Mouse (Mus musculus): ENCODE data around the gene Trak2.
A peak's percentile ranks its signal among the peaks of the same experiment; 100 is the strongest.
"Not testable (repeated sequence)": the region's sequence is repeated elsewhere in the genome, so short reads cannot be mapped to it uniquely, and the experiment has no call there.

Gene Trak2

GRCm38 (mm10) chr1:58973366-58974221, at the start of gene Trak2, which contains the start of gene Stradb:
Gene Trak2 (minus strand): TSS chr1:58973430.
Gene Stradb (plus strand): TSS chr1:58973522.
- DNase-seq, result peak; percentile 94 to 96

GRCm38 (mm10) chr1:59021556-59021955, 48.3 kb upstream of the Trak2 start:
- DNase-seq, result no peak

GRCm38 (mm10) chr1:59009250-59009649, 36.0 kb upstream of the Trak2 start:
- DNase-seq, result peak; percentile 26 to 36

- DNase-seq, result no peak
Observed at GRCm38 (mm10) chr1:58995313-58995712, 22.1 kb upstream of the Trak2 start.

DNA sequence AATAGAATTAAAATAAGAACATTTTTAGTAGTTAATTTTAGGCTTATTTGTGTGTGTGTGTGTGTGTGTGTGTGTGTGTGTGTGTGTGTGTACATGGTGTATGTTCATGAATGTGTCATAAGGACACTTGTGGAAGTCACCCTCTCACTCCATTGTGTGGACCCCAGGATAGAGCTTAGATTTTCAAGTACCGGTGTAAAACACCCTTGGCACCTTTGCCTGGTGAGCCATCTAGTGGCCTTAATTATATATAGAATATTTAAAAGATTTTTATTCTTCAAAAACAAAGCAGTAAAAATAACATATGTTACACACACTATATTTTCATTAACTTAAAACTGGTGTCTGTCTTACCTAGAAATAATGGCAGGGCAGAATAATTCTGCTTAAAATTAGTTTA, 20.5 kb upstream of the Trak2 start:
- DNase-seq, result peak in 1 of 2 experiments; percentile 9

- no peak for DNase-seq
Observed at GRCm38 (mm10) chr1:58993144-58993543, 19.9 kb upstream of the Trak2 start.

- DNase-seq, result no peak
Observed at GRCm38 (mm10) chr1:58984586-58984985, 11.4 kb upstream of the Trak2 start.

GRCm38 (mm10) chr1:58982276-58982675, 9.0 kb upstream of the Trak2 start:
- no peak for DNase-seq

- peak; percentile 76 to 84 for DNase-seq
Observed at GRCm38 (mm10) chr1:58972851-58973365, 322 bp downstream of the Trak2 start.

GRCm38 (mm10) chr1:58971097-58971496, 2.1 kb downstream of the Trak2 start:
- DNase-seq, result no peak

DNA sequence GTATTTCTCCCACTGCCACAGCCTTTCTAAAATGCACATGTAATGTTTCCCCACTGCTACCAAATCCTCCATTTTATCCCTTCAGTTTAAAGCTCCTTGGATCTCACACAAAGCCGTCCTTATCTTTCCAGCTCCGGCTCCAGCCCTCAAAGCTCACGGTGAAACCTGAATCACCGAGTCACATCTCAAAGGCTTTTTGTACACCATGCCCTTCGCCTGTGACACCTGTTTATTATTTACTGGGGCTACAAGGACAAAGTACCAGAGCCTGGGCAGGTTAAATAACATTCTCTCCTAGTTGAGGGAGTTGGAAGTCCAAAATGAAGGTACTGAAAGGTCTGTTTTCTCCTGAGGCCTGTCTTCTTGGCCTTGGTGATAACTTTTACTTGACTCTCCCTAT, 3.2 kb downstream of the Trak2 start:
- no peak for DNase-seq

DNA sequence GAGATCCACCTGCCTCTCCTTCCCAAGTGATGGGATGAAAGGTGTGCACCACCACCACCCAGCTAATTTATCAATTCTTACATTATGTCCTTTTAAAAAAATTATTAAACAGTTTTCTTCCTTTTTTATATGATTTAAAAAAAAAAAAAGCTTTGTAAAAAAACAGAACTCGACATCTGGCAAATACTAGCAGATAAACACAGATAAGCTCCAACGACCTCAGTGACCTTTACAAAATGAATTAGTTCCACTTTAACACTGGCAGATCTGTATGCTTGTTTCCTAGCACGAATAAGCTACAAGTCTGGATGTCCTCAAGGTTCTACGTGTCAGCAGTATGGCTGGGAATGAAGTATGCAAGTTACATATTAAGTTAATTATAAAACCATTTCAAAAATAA, 5.7 kb downstream of the Trak2 start:
- DNase-seq, result no peak

GRCm38 (mm10) chr1:58962865-58963264, 10.4 kb downstream of the Trak2 start:
- DNase-seq, result no peak

DNA sequence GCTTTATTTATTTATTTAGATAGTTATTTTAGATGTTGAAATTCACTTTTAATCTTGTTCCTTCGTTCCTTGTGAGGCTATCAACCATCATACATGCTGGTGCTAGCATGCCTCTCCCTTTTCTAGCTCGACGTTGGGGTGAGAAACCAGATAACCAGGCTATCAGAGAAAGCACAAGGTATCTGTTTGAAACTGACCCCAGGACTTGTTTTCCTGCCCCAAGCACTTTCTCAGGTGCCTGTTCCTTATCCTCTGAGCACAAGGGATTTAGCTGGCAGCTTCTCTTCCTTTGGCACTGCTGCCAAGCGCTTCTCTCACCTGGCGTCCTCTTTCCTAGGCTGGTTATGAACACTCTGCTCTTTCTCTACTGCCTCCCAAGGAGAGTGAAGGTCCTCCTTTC, 10.8 kb downstream of the Trak2 start:
- peak; percentile 42 to 61 for DNase-seq

GRCm38 (mm10) chr1:58961152-58961893, 11.9 kb downstream of the Trak2 start:
- no peak for DNase-seq

DNA sequence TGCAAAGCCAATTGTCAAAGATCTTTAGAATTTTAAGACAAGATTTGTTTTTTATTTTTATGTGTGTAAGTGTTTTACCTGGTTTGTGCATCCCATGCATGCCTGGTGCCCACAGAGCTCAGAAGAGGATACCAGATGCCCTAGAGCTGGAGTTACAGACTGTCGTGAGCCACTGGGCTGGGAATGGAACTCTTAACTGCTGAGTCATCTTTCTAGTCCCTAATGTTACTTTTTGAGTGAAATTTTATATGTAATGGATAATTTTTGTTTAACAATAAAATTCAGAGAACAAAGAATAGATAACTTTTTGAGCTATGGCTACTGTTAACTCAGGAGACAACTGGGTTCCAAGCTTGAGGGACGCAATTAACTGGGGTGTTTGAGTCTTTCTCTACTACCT, 13.5 kb downstream of the Trak2 start:
- no peak for DNase-seq

DNA sequence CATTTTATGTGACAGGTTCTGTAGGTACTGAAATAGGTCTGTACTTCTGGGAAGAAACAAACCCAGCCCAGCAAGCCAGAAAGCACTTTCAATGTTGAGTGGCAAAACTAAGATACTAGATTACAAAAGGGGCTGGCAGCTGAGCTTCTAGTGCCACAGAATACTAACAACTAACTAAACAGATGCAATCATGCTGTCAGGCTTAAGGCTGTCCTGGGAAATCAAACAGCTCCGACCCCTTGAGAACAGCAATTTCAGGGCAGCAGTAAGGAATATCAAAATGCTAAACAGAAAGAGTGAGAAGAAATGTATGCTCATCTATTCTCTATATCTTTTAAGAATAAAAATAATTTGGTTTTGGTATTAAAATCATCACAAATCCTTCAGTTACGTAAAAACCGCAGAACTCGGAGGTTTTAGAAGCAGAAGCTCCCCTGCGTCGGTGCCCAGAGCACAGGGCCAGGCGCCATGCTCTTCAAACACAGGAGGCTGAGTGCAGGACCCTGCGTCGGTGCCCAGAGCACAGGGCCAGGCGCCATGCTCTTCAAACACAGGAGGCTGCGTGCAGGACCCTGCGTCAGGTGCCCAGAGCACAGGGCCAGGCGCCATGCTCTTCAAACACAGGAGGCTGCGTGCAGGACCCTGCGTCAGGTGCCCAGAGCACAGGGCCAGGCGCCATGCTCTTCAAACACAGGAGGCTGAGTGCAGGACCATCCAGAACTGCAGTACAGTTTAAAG, 14.3 kb downstream of the Trak2 start:
- not testable (repeated sequence) for DNase-seq

- DNase-seq, result no peak
Observed at GRCm38 (mm10) chr1:58957931-58958330, 15.3 kb downstream of the Trak2 start.

DNA sequence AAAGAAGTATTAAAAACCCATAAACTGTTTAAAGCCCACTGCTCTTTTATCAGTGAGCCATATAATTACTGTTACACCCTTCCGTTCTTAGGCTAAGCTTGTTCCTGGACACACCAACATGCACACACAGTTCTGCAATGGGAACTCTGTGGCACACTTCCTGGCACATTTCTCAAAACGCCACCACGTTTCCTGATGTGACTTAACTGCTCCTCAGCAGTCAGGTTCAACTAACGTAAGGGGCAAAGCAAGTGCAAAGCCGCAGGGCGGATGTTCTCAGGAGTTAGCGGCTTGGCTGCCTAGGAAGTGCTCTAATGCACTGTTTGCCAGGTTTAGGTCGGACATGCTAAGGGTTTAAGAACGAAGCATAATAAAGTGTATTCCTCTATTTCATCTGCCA, 17.0 kb downstream of the Trak2 start:
- no peak for DNase-seq

- no peak for DNase-seq
Observed at GRCm38 (mm10) chr1:58955716-58956115, 17.5 kb downstream of the Trak2 start.

DNA sequence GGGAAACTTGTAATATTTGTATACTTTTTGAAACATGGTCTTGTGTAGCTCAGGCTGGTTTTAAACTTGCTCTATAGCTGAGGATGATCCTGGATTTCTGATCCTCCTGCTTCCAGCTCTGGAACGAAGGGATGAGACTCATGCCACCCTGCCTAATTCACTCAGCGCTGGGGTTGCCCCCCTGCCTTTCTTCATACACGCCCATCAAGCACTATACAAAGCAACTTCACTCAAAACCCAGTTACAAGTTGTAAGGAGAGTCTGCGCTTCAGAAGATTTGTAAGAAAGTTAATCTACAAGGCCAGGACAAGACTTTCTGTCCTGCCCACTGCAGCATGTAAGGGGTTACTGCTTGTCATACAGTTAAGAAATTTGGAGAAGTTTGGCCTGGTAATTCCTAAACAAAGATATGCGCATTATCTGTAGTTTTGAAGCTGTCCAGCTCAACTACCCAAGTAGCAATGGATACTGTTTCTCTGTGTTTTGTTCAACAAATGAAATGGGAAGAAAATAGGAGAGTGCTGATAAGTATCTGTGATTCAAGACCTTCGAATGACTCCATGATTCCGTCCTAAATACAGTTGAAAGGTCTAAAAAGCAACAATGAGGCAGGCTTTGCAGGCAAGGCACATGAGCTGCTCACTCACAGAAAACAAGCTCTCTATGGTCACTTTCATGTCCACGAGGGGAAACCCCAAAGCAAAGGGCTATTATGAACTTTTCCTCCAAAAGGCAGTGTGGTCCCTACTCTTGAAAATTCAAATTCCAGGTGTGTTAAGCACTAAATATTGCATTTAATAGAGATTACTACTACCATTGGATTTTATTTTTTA, 18.4 kb downstream of the Trak2 start:
- no peak for DNase-seq
